Mouse (Mus musculus): ENCODE data around the gene Mylk. TPM values are rescaled to one million over a fixed set of nuclear protein-coding genes. Genes with fewer than 3 reads are reported as not detected.

Gene Mylk
- polyA plus RNA-seq, 1 experiment from 2014 or later, result 4.4 TPM

DNA sequence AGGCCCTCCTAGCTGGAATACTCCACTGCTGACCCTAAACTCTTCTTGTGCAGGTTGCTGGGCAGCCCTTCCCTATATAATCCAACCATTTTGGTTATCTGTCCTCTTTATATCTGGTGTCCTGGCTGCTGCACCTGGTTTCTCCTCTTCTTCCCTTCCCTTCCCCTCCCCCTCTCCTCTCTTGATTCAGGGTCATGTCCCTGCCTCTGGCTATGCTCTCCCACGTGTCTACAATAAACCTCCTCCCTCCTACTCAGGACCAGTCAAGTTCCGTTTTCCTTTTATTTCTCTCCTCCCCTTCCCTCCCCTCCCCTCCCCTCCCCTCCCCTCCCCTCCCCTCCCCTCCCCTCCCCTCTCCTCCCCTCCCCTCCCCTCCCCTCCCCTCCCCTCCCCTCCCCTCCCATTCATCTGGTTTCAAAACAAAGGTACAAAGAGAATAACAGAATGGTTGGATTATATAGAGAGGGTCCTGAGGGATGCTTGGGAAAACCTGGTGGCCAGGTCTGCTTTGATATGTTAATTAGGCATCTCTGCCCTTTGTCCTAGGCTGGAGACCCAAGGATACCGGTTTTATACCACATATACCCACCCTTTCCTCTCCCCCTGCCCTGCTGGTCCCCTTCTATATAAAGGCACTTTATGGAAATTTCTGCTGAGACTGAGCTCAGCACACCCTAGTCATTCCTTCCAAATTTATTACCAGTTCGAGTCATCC is 293.5 kb downstream of the Mylk start:
- peaks cover 4% of the 10 kb centered on the region; the same call in 1 of the 2 replicates for H3K4me1 ChIP-seq (replicated peaks; ENCODE audit: control insufficient read depth, insufficient read depth, low read length)
- no peaks in the 10 kb centered on the region for H3K9me3 ChIP-seq (ENCODE audit: control insufficient read depth, low read length)
- no peaks in the 10 kb centered on the region for H3K27me3 ChIP-seq (replicated peaks; ENCODE audit: control insufficient read depth, insufficient read depth, low read length)
- 41% methylated on average over 4 of the region's 4 CpGs for WGBS
- no peak overlapping the region for H3K4me3 ChIP-seq (ENCODE audit: low read depth, low read length)
- DNase-seq (ENCODE audit: low spot score) (no peak), ATAC-seq (replicated peaks; ENCODE audit: low FRiP score) (no peak)
- H3K4me2 ChIP-seq, result no peak overlapping the region
- no peak overlapping the region for H3K27ac ChIP-seq (ENCODE audit: low read depth, low read length)
- no peak overlapping the region for H3K9ac ChIP-seq (ENCODE audit: low read depth, low read length)
- H3K36me3 ChIP-seq (ENCODE audit: control insufficient read depth, insufficient read depth, low read length), result peaks cover 2% of the 10 kb centered on the region; the same call in 1 of the 2 replicates

DNA sequence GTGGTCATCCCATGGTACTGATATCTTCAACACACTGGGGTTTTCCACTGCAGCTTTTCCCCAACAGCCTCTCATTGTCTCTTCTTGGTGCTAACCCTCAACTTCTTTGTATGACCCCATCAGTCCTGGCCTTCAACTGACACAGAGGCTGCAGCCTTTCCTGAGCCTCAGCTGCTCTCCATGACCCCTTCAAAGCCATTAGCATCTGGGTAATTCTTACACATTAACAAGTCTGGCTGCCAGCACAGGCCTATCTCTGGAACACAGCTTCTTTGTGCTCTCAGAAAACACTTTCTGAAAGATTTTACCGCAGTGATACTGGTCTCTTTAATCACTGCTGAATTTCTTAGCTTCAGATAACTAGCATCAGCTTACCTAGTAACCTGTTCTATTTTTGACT is 295.1 kb downstream of the Mylk start:
- H3K27ac ChIP-seq (ENCODE audit: low read depth, low read length), result no peak overlapping the region
- no peak overlapping the region for H3K4me3 ChIP-seq (ENCODE audit: low read depth, low read length)
- H3K9ac ChIP-seq (ENCODE audit: low read depth, low read length), result no peak overlapping the region
- peaks cover 4% of the 10 kb centered on the region; the same call in 1 of the 2 replicates for H3K4me1 ChIP-seq (replicated peaks; ENCODE audit: control insufficient read depth, insufficient read depth, low read length)
- DNase-seq (ENCODE audit: low spot score), result no peak
- H3K27me3 ChIP-seq (replicated peaks; ENCODE audit: control insufficient read depth, insufficient read depth, low read length), result no peaks in the 10 kb centered on the region
- 80% methylated on average over 1 of the region's 1 CpGs for WGBS
- no peak overlapping the region for H3K4me2 ChIP-seq
- H3K36me3 ChIP-seq (ENCODE audit: control insufficient read depth, insufficient read depth, low read length), result peaks cover 2% of the 10 kb centered on the region; the same call in 1 of the 2 replicates
- ATAC-seq (replicated peaks; ENCODE audit: low FRiP score), result no peak
- no peaks in the 10 kb centered on the region for H3K9me3 ChIP-seq (ENCODE audit: control insufficient read depth, low read length)

GRCm38 (mm10) chr16:35041001-35041400 is 296.0 kb downstream of the Mylk start:
- Histone ChIP-seq H3K36me3 (ENCODE audit: control insufficient read depth, insufficient read depth, low read length) (peaks cover 2% of the 10 kb centered on the region; the same call in 1 of the 2 replicates), H3K4me1 (replicated peaks; ENCODE audit: control insufficient read depth, insufficient read depth, low read length) (peaks cover 4% of the 10 kb centered on the region; the same call in 1 of the 2 replicates), H3K27me3 (replicated peaks; ENCODE audit: control insufficient read depth, insufficient read depth, low read length) (no peaks in the 10 kb centered on the region), H3K4me3 (ENCODE audit: low read depth, low read length) (no peak overlapping the region), H3K9me3 (ENCODE audit: control insufficient read depth, low read length) (no peaks in the 10 kb centered on the region), H3K9ac (ENCODE audit: low read depth, low read length) (no peak overlapping the region), H3K4me2 (no peak overlapping the region), H3K27ac (ENCODE audit: low read depth, low read length) (no peak overlapping the region)
- 90% methylated on average over 7 of the region's 7 CpGs for WGBS
- ATAC-seq (replicated peaks; ENCODE audit: low FRiP score) (no peak), DNase-seq (ENCODE audit: low spot score) (no peak)

DNA sequence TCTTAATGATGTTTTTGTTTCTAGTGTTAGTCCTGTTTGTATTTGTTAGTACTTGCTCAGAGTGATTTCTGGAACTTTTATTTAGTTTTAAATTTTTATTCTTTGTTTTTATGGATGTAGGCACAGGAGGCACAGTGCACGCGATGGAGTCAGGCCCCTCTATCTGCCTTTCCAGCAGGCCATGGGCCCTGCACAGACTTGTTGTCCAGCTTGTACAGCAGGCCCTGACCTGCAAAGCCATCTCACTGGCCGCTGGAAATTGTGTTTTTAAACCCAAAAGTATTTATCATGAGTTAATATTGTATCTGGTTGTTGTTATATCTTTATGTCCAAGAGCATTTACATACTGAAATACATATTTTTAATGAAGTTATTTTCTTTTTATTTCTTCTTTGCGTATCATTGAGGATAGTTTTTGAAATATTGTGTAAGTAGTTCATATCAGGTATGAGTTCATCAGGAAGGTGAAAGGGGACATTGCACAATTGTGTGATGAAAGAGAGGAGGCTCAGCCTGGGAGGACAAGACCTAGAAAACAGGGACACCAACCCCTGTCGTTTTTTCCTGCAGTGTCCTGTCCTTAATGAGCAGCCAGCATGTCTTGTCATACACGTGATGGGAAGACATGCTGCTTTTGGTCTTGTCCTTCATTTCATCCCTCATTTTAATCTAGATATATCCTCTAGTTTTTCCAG is 301.2 kb downstream of the Mylk start:
- Histone ChIP-seq H3K4me3 (ENCODE audit: low read depth, low read length) (no peak overlapping the region), H3K9ac (ENCODE audit: low read depth, low read length) (no peak overlapping the region), H3K4me1 (replicated peaks; ENCODE audit: control insufficient read depth, insufficient read depth, low read length) (0 out of 2 replicates have a peak, but pooled peaks cover 7% of the 10 kb centered on the region), H3K4me2 (no peak overlapping the region), H3K27me3 (replicated peaks; ENCODE audit: control insufficient read depth, insufficient read depth, low read length) (no peaks in the 10 kb centered on the region), H3K9me3 (ENCODE audit: control insufficient read depth, low read length) (no peaks in the 10 kb centered on the region), H3K36me3 (ENCODE audit: control insufficient read depth, insufficient read depth, low read length) (no peaks in the 10 kb centered on the region), H3K27ac (ENCODE audit: low read depth, low read length) (no peak overlapping the region)
- DNase-seq (ENCODE audit: low spot score) (no peak), ATAC-seq (replicated peaks; ENCODE audit: low FRiP score) (no peak)
- WGBS, result 79% methylated on average over 6 of the region's 6 CpGs

- Histone ChIP-seq H3K36me3 (ENCODE audit: control insufficient read depth, insufficient read depth, low read length) (no peaks in the 10 kb centered on the region), H3K4me1 (replicated peaks; ENCODE audit: control insufficient read depth, insufficient read depth, low read length) (0 out of 2 replicates have a peak, but pooled peaks cover 7% of the 10 kb centered on the region), H3K9ac (ENCODE audit: low read depth, low read length) (no peak overlapping the region), H3K9me3 (ENCODE audit: control insufficient read depth, low read length) (no peaks in the 10 kb centered on the region), H3K4me3 (ENCODE audit: low read depth, low read length) (no peak overlapping the region), H3K4me2 (no peak overlapping the region), H3K27me3 (replicated peaks; ENCODE audit: control insufficient read depth, insufficient read depth, low read length) (no peaks in the 10 kb centered on the region), H3K27ac (ENCODE audit: low read depth, low read length) (no peak overlapping the region)
- DNase-seq (ENCODE audit: low spot score) (no peak), ATAC-seq (replicated peaks; ENCODE audit: low FRiP score) (no peak)
- 72% methylated on average over 6 of the region's 6 CpGs for WGBS
Observed at GRCm38 (mm10) chr16:35047272-35047969, 302.4 kb downstream of the Mylk start.

GRCm38 (mm10) chr16:35051066-35051465 is 306.1 kb downstream of the Mylk start:
- DNase-seq (ENCODE audit: low spot score) (no peak), ATAC-seq (replicated peaks; ENCODE audit: low FRiP score) (no peak)
- Histone ChIP-seq H3K9ac (ENCODE audit: low read depth, low read length) (no peak overlapping the region), H3K27me3 (replicated peaks; ENCODE audit: control insufficient read depth, insufficient read depth, low read length) (no peaks in the 10 kb centered on the region), H3K4me3 (ENCODE audit: low read depth, low read length) (no peak overlapping the region), H3K4me1 (replicated peaks; ENCODE audit: control insufficient read depth, insufficient read depth, low read length) (peaks cover 15% of the 10 kb centered on the region), H3K9me3 (ENCODE audit: control insufficient read depth, low read length) (no peaks in the 10 kb centered on the region), H3K27ac (ENCODE audit: low read depth, low read length) (no peak overlapping the region), H3K4me2 (no peak overlapping the region), H3K36me3 (ENCODE audit: control insufficient read depth, insufficient read depth, low read length) (no peaks in the 10 kb centered on the region)
- WGBS, result 76% methylated on average over 5 of the region's 5 CpGs

Other genes with a start within 250 kb of the Mylk start
- gene Kalrn, start 171.7 kb upstream of the Mylk start, polyA plus RNA-seq (2014; fragmentation: Nextera tagmentation; extraction: Ambion mirVana), result 25.1 and 25.4 TPM in 2 replicates
- not detected in 2 replicates for gene Ropn1, start 95.3 kb upstream of the Mylk start, polyA plus RNA-seq (2014; fragmentation: Nextera tagmentation; extraction: Ambion mirVana)
- gene Ccdc14, start 54.6 kb upstream of the Mylk start, polyA plus RNA-seq (2014; fragmentation: Nextera tagmentation; extraction: Ambion mirVana), result 8.1 and 8.5 TPM in 2 replicates